8 mouse cellular contexts compared by ENCODE assay signal in genomic region chr11:116412028-116412827, GRCm38 (mm10). TPM values are rescaled to one million over a fixed set of nuclear protein-coding genes. Genes with fewer than 3 reads are reported as not detected.
DNase-seq lines count a peak whose midpoint lies in the region; ATAC-seq and TF ChIP-seq lines count a peak whose summit lies in the region.

No protein-coding gene starts in this region.

- under 1% methylated on average over 61 of the region's 76 CpGs for WGBS in lung, postnatal 0 days
- under 1% methylated on average over 74 of the region's 76 CpGs for WGBS in forebrain, embryonic 15.5 days
- 1% methylated on average over 76 of the region's 76 CpGs for WGBS in limb, embryonic 12.5 days
- WGBS in neural tube, embryonic 12.5 days = under 1% methylated on average over 75 of the region's 76 CpGs

- peak overlapping the region; percentile 29 for H3K9ac ChIP-seq in lung, postnatal 0 days (replicated peaks; ENCODE audit: low read depth)
- H3K9ac ChIP-seq in forebrain, embryonic 15.5 days (replicated peaks) = peak overlapping the region; percentile 95
- H3K9ac ChIP-seq in limb, embryonic 12.5 days (replicated peaks) = peak overlapping the region; percentile 89
- peak overlapping the region; percentile 96 for H3K9ac ChIP-seq in neural tube, embryonic 12.5 days

- H3K9me3 ChIP-seq in lung, postnatal 0 days (ENCODE audit: low read length) = no peaks in the 10 kb centered on the region
- no peaks in the 10 kb centered on the region for H3K9me3 ChIP-seq in forebrain, embryonic 15.5 days
- H3K9me3 ChIP-seq in limb, embryonic 12.5 days = no peaks in the 10 kb centered on the region
- H3K9me3 ChIP-seq in neural tube, embryonic 12.5 days = no peaks in the 10 kb centered on the region

- TF ChIP-seq CTCF in lung, postnatal 0 days (IDR thresholded peaks at IDR 0.05) = no peak

- peak overlapping the region; percentile 99 for H3K4me2 ChIP-seq in lung, postnatal 0 days (replicated peaks; ENCODE audit: low read depth, low read length)
- H3K4me2 ChIP-seq in forebrain, embryonic 15.5 days (replicated peaks) = peak overlapping the region; percentile 92
- peak overlapping the region; percentile 99 for H3K4me2 ChIP-seq in limb, embryonic 12.5 days
- peak overlapping the region; percentile 97 for H3K4me2 ChIP-seq in neural tube, embryonic 12.5 days (replicated peaks)

- no peaks in the 10 kb centered on the region for H3K27me3 ChIP-seq in lung, postnatal 0 days (replicated peaks; ENCODE audit: insufficient read depth, low read length)
- H3K27me3 ChIP-seq in forebrain, embryonic 15.5 days = no peaks in the 10 kb centered on the region
- peaks cover 3% of the 10 kb centered on the region; the same call in 1 of the 2 replicates for H3K27me3 ChIP-seq in limb, embryonic 12.5 days
- no peaks in the 10 kb centered on the region for H3K27me3 ChIP-seq in neural tube, embryonic 12.5 days (replicated peaks)

- peak overlapping the region; percentile 64 for H3K4me3 ChIP-seq in lung, postnatal 0 days (ENCODE audit: low read depth, low read length)
- peak overlapping the region; percentile 83 for H3K4me3 ChIP-seq in forebrain, embryonic 15.5 days
- peak overlapping the region; percentile 80 for H3K4me3 ChIP-seq in limb, embryonic 12.5 days (replicated peaks)
- H3K4me3 ChIP-seq in neural tube, embryonic 12.5 days = peak overlapping the region; percentile 84

- H3K36me3 ChIP-seq in lung, postnatal 0 days (ENCODE audit: insufficient read depth, low read length) = no peaks in the 10 kb centered on the region
- H3K36me3 ChIP-seq in forebrain, embryonic 15.5 days = no peaks in the 10 kb centered on the region
- no peaks in the 10 kb centered on the region for H3K36me3 ChIP-seq in limb, embryonic 12.5 days
- no peaks in the 10 kb centered on the region for H3K36me3 ChIP-seq in neural tube, embryonic 12.5 days

- ATAC-seq in lung, postnatal 0 days = peak; percentile 66
- peak; percentile 39 for ATAC-seq in forebrain, embryonic 15.5 days (replicated peaks)
- 0 out of 2 replicates have a peak, but pooled peaks have one; percentile 6 for ATAC-seq in limb, embryonic 12.5 days (ENCODE audit: insufficient number of reproducible peaks, insufficient read depth, low FRiP score, low TSS enrichment, low read depth)
- peak; percentile 52; the same call in 1 of the 2 replicates for ATAC-seq in neural tube, embryonic 12.5 days (ENCODE audit: low FRiP score, low read depth)
- no peak for ATAC-seq in monocyte, adult 5-6 weeks (replicated peaks; ENCODE audit: insufficient number of reproducible peaks, low FRiP score, low TSS enrichment, poor library complexity, severe bottlenecking)

- H3K4me1 ChIP-seq in lung, postnatal 0 days (ENCODE audit: insufficient read depth, low read depth, low read length) = no peaks in the 10 kb centered on the region; the same call in 1 of the 2 replicates
- H3K4me1 ChIP-seq in forebrain, embryonic 15.5 days = peaks cover 23% of the 10 kb centered on the region
- H3K4me1 ChIP-seq in limb, embryonic 12.5 days (replicated peaks) = peaks cover 25% of the 10 kb centered on the region
- H3K4me1 ChIP-seq in neural tube, embryonic 12.5 days = peaks cover 22% of the 10 kb centered on the region; the same call in 1 of the 2 replicates

- no peak for TF ChIP-seq EP300 in lung, postnatal 0 days (IDR thresholded peaks at IDR 0.05)

- no peak overlapping the region for H3K27ac ChIP-seq in lung, postnatal 0 days (ENCODE audit: low read length)
- H3K27ac ChIP-seq in forebrain, embryonic 15.5 days (replicated peaks) = peak overlapping the region; percentile 95
- peak overlapping the region; percentile 70; the same call in 1 of the 2 replicates for H3K27ac ChIP-seq in limb, embryonic 12.5 days
- H3K27ac ChIP-seq in neural tube, embryonic 12.5 days = peak overlapping the region; percentile 74

- no peak for DNase-seq in lung, postnatal 0 days (ENCODE audit: low spot score)
- no peak for DNase-seq in lung, postnatal 36 days
- DNase-seq in cerebellum, adult 18-20 months = peak; percentile 16 to 33
- no peak for DNase-seq in left cerebral cortex, adult 11 months (ENCODE audit: low spot score)

RNA-seq across cellular contexts. Expression of gene Rnf157, which starts 0.6 kb away (rescaled TPM):
- polyA plus RNA-seq in lung, postnatal 0 days (2015; fragmentation: Nextera tagmentation; extraction: Ambion mirVana) = 1.4 and 1.8 TPM in 2 replicates
- polyA plus RNA-seq in forebrain, embryonic 15.5 days (2015; fragmentation: Nextera tagmentation; extraction: Ambion mirVana) = 53.4 and 55.6 TPM in 2 replicates
- polyA plus RNA-seq in limb, embryonic 12.5 days (2016; fragmentation: Nextera tagmentation; extraction: Ambion mirVana) = 25.2 and 26.7 TPM in 2 replicates
- polyA plus RNA-seq in neural tube, embryonic 12.5 days (2016; fragmentation: Nextera tagmentation; extraction: Ambion mirVana) = 54.3 and 62.8 TPM in 2 replicates
- 8.3 to 42.3 TPM (median 19.1 TPM) in 3 replicates for total RNA-seq in monocyte, adult 5-6 weeks (2017)

RNA-seq across cellular contexts. Expression of gene Ubald2, which starts 21.7 kb away (rescaled TPM):
- polyA plus RNA-seq in lung, postnatal 0 days (2015; fragmentation: Nextera tagmentation; extraction: Ambion mirVana) = 50.4 and 56.6 TPM in 2 replicates
- 58.8 and 59.5 TPM in 2 replicates for polyA plus RNA-seq in forebrain, embryonic 15.5 days (2015; fragmentation: Nextera tagmentation; extraction: Ambion mirVana)
- 36.6 and 48.4 TPM in 2 replicates for polyA plus RNA-seq in limb, embryonic 12.5 days (2016; fragmentation: Nextera tagmentation; extraction: Ambion mirVana)
- 53.8 and 72.3 TPM in 2 replicates for polyA plus RNA-seq in neural tube, embryonic 12.5 days (2016; fragmentation: Nextera tagmentation; extraction: Ambion mirVana)
- total RNA-seq in monocyte, adult 5-6 weeks (2017) = 55.7 to 125 TPM (median 100.0 TPM) in 3 replicates

RNA-seq across cellular contexts. Expression of gene Qrich2, which starts 53.8 kb away (rescaled TPM):
- 0.05 and 0.06 TPM in 2 replicates for polyA plus RNA-seq in lung, postnatal 0 days (2015; fragmentation: Nextera tagmentation; extraction: Ambion mirVana)
- not detected in 2 replicates for polyA plus RNA-seq in forebrain, embryonic 15.5 days (2015; fragmentation: Nextera tagmentation; extraction: Ambion mirVana)
- polyA plus RNA-seq in limb, embryonic 12.5 days (2016; fragmentation: Nextera tagmentation; extraction: Ambion mirVana) = 0.35 TPM in 2 replicates
- polyA plus RNA-seq in neural tube, embryonic 12.5 days (2016; fragmentation: Nextera tagmentation; extraction: Ambion mirVana) = not detected in 2 replicates
- total RNA-seq in monocyte, adult 5-6 weeks (2017) = 0.85 to 0.95 TPM in 2 of 3 replicates, not detected in the other

Comparison
In these comparisons a context has a peak if more than half of its experiments do, and no peak if none do; other contexts are left out.
1. DNase-seq: peak in cerebellum, adult 18-20 months (2 of 2); none in lung, postnatal 0 days (single experiment), lung, postnatal 36 days (single experiment) and left cerebral cortex, adult 11 months (single experiment).
2. H3K9ac ChIP-seq: peak in every context shown above with its lines; median percentile 96 in neural tube, embryonic 12.5 days; 95 in forebrain, embryonic 15.5 days; 89 in limb, embryonic 12.5 days; 29 in lung, postnatal 0 days.
3. Peak in every context shown above with its lines, with median percentiles within 50 percentile points of each other: H3K4me2 ChIP-seq and H3K4me3 ChIP-seq.